Mouse (Mus musculus): ENCODE results near the gene Rcl1. TPM values are rescaled to one million over a fixed set of nuclear protein-coding genes. Genes with fewer than 3 reads are reported as not detected.

Gene Rcl1
- polyA plus RNA-seq, 1 experiment from 2014 or later, result 42.1 TPM

DNA sequence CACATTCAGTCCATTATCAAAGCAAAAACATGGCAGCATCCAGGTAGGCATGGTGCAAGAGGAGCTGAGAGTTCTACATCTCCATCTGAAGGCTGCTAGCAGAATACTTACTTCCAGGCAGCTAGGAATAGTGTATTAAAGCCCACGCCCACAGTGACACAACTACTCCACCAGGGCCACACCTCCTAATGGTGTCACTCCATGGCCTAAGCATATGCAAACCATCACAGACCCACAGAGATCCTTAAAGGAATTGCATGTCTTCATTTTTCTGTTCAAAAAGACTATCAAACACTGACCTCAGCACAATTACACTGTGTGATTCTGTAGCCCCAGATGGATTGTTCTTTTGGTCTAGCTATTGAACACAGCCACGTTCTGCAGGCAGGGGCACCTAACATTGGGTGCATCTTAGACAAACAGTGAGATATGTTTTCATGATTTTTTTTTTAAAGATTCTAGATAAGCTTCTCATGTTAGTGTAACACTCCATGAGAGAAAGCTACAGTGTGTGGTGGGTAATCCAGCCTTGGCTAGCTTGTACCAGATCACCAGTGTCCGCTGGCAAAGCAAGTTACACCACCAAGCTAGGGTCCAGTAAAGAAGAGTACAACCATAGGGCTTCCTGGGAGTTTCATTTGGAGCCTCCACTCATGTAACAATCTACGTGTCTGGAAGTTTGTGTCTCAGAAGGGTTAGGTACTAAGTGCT is 62.8 kb downstream of the Rcl1 start:
- Histone ChIP-seq H3K27me3 (no peaks in the 10 kb centered on the region), H3K27ac (no peak overlapping the region), H3K9ac (no peak overlapping the region), H3K4me2 (no peak overlapping the region), H3K4me1 (no peaks in the 10 kb centered on the region), H3K4me3 (replicated peaks) (no peak overlapping the region), H3K9me3 (no peaks in the 10 kb centered on the region), H3K36me3 (replicated peaks) (no peaks in the 10 kb centered on the region)
- no peak for ATAC-seq (ENCODE audit: low FRiP score)
- WGBS, result 91% methylated on average over 4 of the region's 4 CpGs

DNA sequence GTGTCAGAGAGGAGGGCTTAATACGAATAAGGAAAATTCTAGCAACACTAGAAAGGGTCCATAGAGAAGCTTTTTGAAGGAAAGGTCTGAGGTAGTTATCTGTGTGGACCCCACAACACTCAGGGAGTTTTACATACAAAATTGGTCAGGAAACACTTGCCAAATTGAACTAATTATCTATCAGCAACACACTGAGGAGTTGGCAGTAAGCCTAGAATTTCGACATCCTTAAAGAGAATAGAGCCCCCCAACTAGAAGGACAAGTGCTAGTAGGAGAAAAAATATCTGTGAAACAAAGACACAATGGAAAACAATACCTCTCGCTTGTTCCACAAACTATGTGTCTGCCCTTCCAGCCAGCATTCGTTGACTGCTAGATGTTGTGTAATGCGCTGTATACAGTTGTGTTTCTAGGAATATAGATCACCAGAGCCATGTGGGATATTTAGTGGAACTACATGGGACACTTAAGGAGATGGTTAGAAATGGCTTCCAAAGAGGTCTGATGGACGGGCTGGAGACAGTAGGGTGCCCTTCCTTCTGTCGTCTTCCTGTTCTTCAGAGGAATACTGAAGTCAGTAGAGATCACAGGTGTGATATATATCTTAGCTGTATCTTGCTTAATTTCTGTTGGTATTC is 63.5 kb downstream of the Rcl1 start:
- no peak overlapping the region for H3K27ac ChIP-seq
- H3K9ac ChIP-seq, result no peak overlapping the region
- H3K4me2 ChIP-seq, result no peak overlapping the region
- no peak for ATAC-seq (ENCODE audit: low FRiP score)
- no peak overlapping the region for H3K4me3 ChIP-seq (replicated peaks)
- 81% methylated on average over 7 of the region's 7 CpGs for WGBS
- no peaks in the 10 kb centered on the region for H3K9me3 ChIP-seq
- H3K36me3 ChIP-seq (replicated peaks), result no peaks in the 10 kb centered on the region
- no peaks in the 10 kb centered on the region for H3K4me1 ChIP-seq
- H3K27me3 ChIP-seq, result no peaks in the 10 kb centered on the region

DNA sequence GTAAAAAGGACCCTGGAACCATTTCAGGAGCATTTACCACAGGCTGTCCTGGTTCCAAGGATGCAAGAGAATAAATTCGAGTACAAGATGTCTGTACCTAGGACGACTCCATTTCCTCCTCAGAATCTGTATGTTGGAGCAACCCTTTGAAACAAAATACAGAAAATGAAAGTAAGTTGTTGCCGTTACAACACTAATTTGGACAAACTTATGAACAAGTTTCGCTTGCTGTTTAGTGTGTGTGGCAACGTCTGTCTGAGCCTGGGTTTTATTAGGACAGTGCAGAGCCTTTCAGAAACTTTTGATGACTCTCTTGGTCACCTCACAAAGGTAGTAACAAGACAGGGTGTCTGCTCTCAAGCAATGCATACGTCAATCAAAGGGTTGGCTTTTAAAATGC is 66.8 kb downstream of the Rcl1 start:
- no peaks in the 10 kb centered on the region for H3K9me3 ChIP-seq
- no peak overlapping the region for H3K4me3 ChIP-seq (replicated peaks)
- no peak overlapping the region for H3K27ac ChIP-seq
- no peaks in the 10 kb centered on the region for H3K36me3 ChIP-seq (replicated peaks)
- H3K9ac ChIP-seq, result no peak overlapping the region
- WGBS, result 91% methylated on average over 6 of the region's 6 CpGs
- ATAC-seq (ENCODE audit: low FRiP score), result no peak
- H3K27me3 ChIP-seq, result no peaks in the 10 kb centered on the region
- H3K4me1 ChIP-seq, result no peaks in the 10 kb centered on the region
- H3K4me2 ChIP-seq, result no peak overlapping the region

DNA sequence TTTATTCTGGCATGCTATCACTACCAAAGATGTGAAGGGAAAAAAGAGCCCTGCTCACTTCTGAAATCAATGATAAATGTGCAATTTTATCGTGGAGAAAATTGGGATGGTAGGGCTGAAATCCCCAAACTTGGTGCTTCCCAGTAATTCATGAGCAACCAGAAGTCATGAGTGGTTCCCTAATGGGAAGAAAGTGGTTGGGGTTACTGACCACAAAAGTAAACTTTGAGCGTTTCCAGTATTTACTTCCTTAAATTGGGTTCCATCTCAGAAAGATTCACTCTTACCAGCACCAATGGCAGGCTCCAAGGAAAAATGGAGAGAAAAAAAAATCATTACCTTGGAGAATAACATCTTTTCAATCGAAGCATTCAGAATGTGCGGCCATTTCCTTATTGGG is 79.2 kb downstream of the Rcl1 start:
- H3K4me2 ChIP-seq, result no peak overlapping the region
- no peaks in the 10 kb centered on the region for H3K9me3 ChIP-seq
- no peak overlapping the region for H3K27ac ChIP-seq
- H3K27me3 ChIP-seq, result no peaks in the 10 kb centered on the region
- peaks cover 6% of the 10 kb centered on the region for H3K4me1 ChIP-seq
- no peak overlapping the region for H3K4me3 ChIP-seq (replicated peaks)
- WGBS, result 91% methylated on average over 4 of the region's 4 CpGs
- H3K9ac ChIP-seq, result no peak overlapping the region
- ATAC-seq (ENCODE audit: low FRiP score), result no peak
- H3K36me3 ChIP-seq (replicated peaks), result no peaks in the 10 kb centered on the region

DNA sequence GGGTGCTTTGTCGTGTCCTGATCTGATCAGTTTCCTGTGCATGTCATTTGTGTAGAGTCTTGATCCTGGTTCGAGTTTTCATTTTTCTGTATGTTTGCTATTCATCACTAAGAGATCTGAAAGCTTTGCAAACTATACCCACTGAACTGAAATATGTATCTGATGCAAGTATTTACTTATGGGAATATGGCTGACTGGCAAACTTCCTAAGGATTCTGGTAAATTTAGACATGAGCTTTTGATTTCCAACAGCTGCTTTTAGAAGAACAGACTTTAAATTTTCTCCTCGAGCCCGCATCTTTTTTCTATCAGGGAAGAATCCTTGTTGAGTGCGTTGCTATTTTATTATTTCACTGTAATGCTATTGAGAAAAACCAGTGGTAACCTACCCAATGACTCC is 81.0 kb downstream of the Rcl1 start:
- no peak overlapping the region for H3K9ac ChIP-seq
- no peaks in the 10 kb centered on the region for H3K9me3 ChIP-seq
- H3K4me1 ChIP-seq, result peaks cover 10% of the 10 kb centered on the region
- no peak overlapping the region for H3K27ac ChIP-seq
- peaks cover 6% of the 10 kb centered on the region; the same call in 1 of the 2 replicates for H3K27me3 ChIP-seq
- WGBS, result 90% methylated on average over 5 of the region's 5 CpGs
- no peak overlapping the region for H3K4me2 ChIP-seq
- no peak for ATAC-seq (ENCODE audit: low FRiP score)
- no peaks in the 10 kb centered on the region for H3K36me3 ChIP-seq (replicated peaks)
- no peak overlapping the region for H3K4me3 ChIP-seq (replicated peaks)

DNA sequence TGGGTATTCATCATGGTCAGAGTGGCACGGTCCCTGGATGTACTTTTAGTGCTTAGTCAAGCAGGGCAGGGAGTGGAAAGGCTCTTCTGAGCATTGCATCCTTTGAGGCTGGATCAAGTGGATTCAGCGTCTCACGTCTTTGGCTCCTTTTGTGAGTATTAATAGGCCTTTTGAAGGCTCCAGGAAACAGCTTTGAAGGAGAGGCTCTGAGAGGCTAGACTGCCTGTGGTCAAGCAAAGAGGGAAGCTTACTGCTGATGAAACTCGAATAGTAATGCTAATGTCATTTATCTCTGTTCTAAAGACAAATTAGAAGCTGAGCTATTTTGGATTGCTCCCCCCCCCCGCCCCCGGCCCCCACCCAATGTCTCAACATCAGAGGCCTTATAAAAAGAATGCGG is 83.9 kb downstream of the Rcl1 start:
- WGBS, result 17% methylated on average over 7 of the region's 7 CpGs
- H3K4me3 ChIP-seq (replicated peaks), result no peak overlapping the region
- no peak overlapping the region for H3K4me2 ChIP-seq
- peaks cover 10% of the 10 kb centered on the region for H3K4me1 ChIP-seq
- no peaks in the 10 kb centered on the region for H3K36me3 ChIP-seq (replicated peaks)
- H3K9ac ChIP-seq, result no peak overlapping the region
- no peaks in the 10 kb centered on the region for H3K9me3 ChIP-seq
- H3K27me3 ChIP-seq, result peaks cover 7% of the 10 kb centered on the region; the same call in 1 of the 2 replicates
- no peak overlapping the region for H3K27ac ChIP-seq
- no peak for ATAC-seq (ENCODE audit: low FRiP score)

DNA sequence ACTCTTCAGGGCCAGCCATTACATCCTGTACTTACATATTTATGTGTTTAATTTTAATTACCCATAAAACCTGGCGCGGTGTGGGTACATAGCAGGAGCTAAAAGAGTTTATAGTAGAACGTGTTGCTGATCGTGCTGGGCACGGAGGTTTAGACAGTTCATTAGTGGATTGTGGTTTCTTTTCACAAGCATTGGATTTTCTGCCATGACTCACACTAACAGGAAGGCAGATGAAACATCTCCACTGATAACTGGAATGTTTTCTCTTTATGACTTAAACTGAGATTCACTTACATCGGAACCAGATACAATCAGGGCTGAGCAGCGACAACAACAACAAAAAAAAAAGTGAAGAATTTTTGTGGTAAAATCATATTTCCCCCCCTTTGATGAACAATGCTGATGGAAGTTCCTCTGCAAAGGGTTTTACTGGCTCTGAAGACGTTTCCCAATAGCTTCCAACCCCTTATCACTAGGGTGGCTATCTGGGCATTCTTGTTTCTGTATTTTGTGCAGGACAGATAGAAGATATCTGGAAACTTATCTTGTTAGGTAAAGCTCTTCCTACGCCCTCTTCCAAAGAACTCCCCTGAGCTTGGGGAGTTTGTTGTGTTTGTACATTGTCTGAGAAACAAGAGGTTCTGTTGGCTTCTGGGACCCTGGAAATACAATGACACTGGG is 84.5 kb downstream of the Rcl1 start:
- ATAC-seq (ENCODE audit: low FRiP score), result no peak
- H3K27ac ChIP-seq, result no peak overlapping the region
- H3K27me3 ChIP-seq, result peaks cover 7% of the 10 kb centered on the region; the same call in 1 of the 2 replicates
- 60% methylated on average over 9 of the region's 9 CpGs for WGBS
- no peak overlapping the region for H3K4me3 ChIP-seq (replicated peaks)
- H3K4me2 ChIP-seq, result no peak overlapping the region
- H3K9ac ChIP-seq, result no peak overlapping the region
- H3K4me1 ChIP-seq, result peaks cover 10% of the 10 kb centered on the region
- H3K9me3 ChIP-seq, result no peaks in the 10 kb centered on the region
- no peaks in the 10 kb centered on the region for H3K36me3 ChIP-seq (replicated peaks)

DNA sequence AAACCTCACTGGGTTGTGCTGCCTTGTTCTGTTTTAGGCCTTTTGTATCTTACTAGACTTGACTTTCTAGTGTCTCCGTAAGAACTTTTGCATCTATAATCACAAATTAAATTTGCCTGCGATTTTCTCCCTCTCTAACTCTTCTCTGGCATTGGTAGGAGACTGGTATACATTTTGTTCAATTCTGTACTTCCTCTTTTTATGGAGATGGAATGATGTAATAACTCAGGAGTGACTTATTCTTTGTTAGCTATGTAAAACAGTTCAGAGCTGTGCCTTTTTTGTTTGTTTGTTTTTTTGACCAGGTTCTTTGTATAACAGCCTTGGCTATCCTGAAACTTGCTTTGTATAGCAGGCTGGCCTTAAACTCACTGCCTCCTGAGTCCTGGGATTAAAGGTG is 87.7 kb downstream of the Rcl1 start:
- H3K9ac ChIP-seq, result no peak overlapping the region
- no peak for ATAC-seq (ENCODE audit: low FRiP score)
- H3K4me1 ChIP-seq, result peaks cover 10% of the 10 kb centered on the region
- H3K9me3 ChIP-seq, result no peaks in the 10 kb centered on the region
- no peak overlapping the region for H3K4me2 ChIP-seq
- H3K27me3 ChIP-seq, result peaks cover 7% of the 10 kb centered on the region; the same call in 1 of the 2 replicates
- no peak overlapping the region for H3K4me3 ChIP-seq (replicated peaks)
- 87% methylated on average over 2 of the region's 2 CpGs for WGBS
- no peaks in the 10 kb centered on the region for H3K36me3 ChIP-seq (replicated peaks)
- H3K27ac ChIP-seq, result no peak overlapping the region

MicroRNA genes within 50 kb of the gene (microRNA counts, 519-probe panel; counts per million panel counts)
- microRNA mmu-miR-101b, result 3,055 counts per million, percentile 26 among the panel's probes with 10 or more counts

Small RNA genes within 50 kb of the gene (microRNA-seq; reads per million reads assigned to microRNA genes)
- 2,087 reads per million, percentile 83 among the genes with 10 or more reads in this experiment for gene Mir101b

Other genes with a start within 250 kb of the Rcl1 start
- gene Plpp6, start 137.4 kb upstream of the Rcl1 start, polyA plus RNA-seq (2016; fragmentation: Nextera tagmentation; extraction: Ambion mirVana), result 6.1 and 6.4 TPM in 2 replicates
- 0.37 and 1.3 TPM in 2 replicates for gene 4430402I18Rik, start 133.6 kb upstream of the Rcl1 start, polyA plus RNA-seq (2016; fragmentation: Nextera tagmentation; extraction: Ambion mirVana)
- 56.2 and 64.1 TPM in 2 replicates for gene Cdc37l1, start 111.0 kb upstream of the Rcl1 start, polyA plus RNA-seq (2016; fragmentation: Nextera tagmentation; extraction: Ambion mirVana)
- gene Ak3, start 53.4 kb upstream of the Rcl1 start, polyA plus RNA-seq (2016; fragmentation: Nextera tagmentation; extraction: Ambion mirVana), result 68.0 and 68.6 TPM in 2 replicates
- gene Jak2, start 150.5 kb downstream of the Rcl1 start, polyA plus RNA-seq (2016; fragmentation: Nextera tagmentation; extraction: Ambion mirVana), result 16.1 and 16.6 TPM in 2 replicates
- 5.3 TPM in 2 replicates for gene Insl6, start 224.0 kb downstream of the Rcl1 start, polyA plus RNA-seq (2016; fragmentation: Nextera tagmentation; extraction: Ambion mirVana)
- 1.00 and 1.4 TPM in 2 replicates for gene Rln1, start 233.3 kb downstream of the Rcl1 start, polyA plus RNA-seq (2016; fragmentation: Nextera tagmentation; extraction: Ambion mirVana)

Data from forebrain, embryonic 12.5 days (tissue).